11 mouse cellular contexts compared by ENCODE assay signal in the genomic region with DNA sequence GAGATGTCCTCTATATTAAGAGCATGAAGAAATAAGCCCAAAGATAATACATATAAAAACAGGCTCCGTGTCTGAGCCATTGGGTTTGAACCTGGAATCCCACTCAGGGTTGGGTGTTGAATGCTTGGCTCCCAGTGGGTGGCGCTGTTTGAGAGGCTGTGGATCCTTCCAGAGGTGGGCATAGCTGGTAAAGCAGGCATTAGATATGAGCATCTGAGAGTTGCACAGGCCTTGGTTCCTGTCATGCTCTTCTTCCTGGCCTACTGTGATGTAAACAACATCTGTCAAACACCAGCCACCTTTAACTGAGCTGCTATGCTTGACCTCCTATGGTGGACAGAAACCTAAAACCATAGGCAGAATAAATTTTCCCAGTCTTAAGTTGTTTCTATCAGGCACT. TPM values are rescaled to one million over a fixed set of nuclear protein-coding genes. Genes with fewer than 3 reads are reported as not detected.
DNase-seq lines count a peak whose midpoint lies in the region; ATAC-seq and TF ChIP-seq lines count a peak whose summit lies in the region.
"Had no signal": no experiment of that assay in that cellular context is flagged by ENCODE, and none has a peak within 500 bp of the region (broad histone marks: within the 10 kb centered on the region; RNA-seq: fewer than 3 reads in every experiment).

No protein-coding gene starts in this region.

- DNase-seq in forebrain, embryonic 10.5 days (ENCODE audit: extremely low spot score, low spot score): no peak
- no peak for DNase-seq in lung, embryonic 14.5 days
- DNase-seq in lung, postnatal 36 days: no peak
- DNase-seq in adrenal gland, postnatal 25 days: peak; percentile 32
- DNase-seq in ovary, postnatal 36 days (ENCODE audit: low spot score): no peak
- no peak for DNase-seq in cerebellum, adult 9-10 months

- no peak overlapping the region for H3K27ac ChIP-seq in forebrain, embryonic 12.5 days
- H3K27ac ChIP-seq in forebrain, embryonic 10.5 days: no peak overlapping the region
- no peak overlapping the region for H3K27ac ChIP-seq in lung, embryonic 14.5 days (ENCODE audit: low read depth)
- H3K27ac ChIP-seq in neural tube, embryonic 12.5 days: no peak overlapping the region
- H3K27ac ChIP-seq: embryonic facial prominence, embryonic 12.5 days had no signal

- peak; percentile 43 for TF ChIP-seq CTCF in lung, embryonic 14.5 days (IDR thresholded peaks at IDR 0.05; ENCODE audit: low read depth)

- peaks cover 10% of the 10 kb centered on the region; the same call in 1 of the 2 replicates for H3K27me3 ChIP-seq in forebrain, embryonic 12.5 days
- H3K27me3 ChIP-seq in forebrain, embryonic 10.5 days (ENCODE audit: poor library complexity, severe bottlenecking): peaks cover 50% of the 10 kb centered on the region
- H3K27me3 ChIP-seq in lung, embryonic 14.5 days (ENCODE audit: insufficient read depth, low read length): no peaks in the 10 kb centered on the region
- no peaks in the 10 kb centered on the region; the same call in 1 of the 2 replicates for H3K27me3 ChIP-seq in neural tube, embryonic 12.5 days (replicated peaks)
- H3K27me3 ChIP-seq: embryonic facial prominence, embryonic 12.5 days had no signal

- no peak for ATAC-seq in forebrain, embryonic 12.5 days (ENCODE audit: low FRiP score)
- ATAC-seq in lung, embryonic 14.5 days (ENCODE audit: insufficient read depth): no peak
- peak; percentile 41; the same call in 1 of the 2 replicates for ATAC-seq in neural tube, embryonic 12.5 days (ENCODE audit: low FRiP score, low read depth)
- ATAC-seq: inflammation-experienced regulatory T-cells, adult 6 months had no signal

- 43% methylated on average over 2 of the region's 2 CpGs for WGBS in forebrain, embryonic 12.5 days
- 40% methylated on average over 2 of the region's 2 CpGs for WGBS in forebrain, embryonic 10.5 days
- WGBS in lung, embryonic 14.5 days: 43% methylated on average over 2 of the region's 2 CpGs
- WGBS in neural tube, embryonic 12.5 days: 40% methylated on average over 2 of the region's 2 CpGs

- H3K9ac ChIP-seq in forebrain, embryonic 12.5 days: no peak overlapping the region
- H3K9ac ChIP-seq in lung, embryonic 14.5 days: no peak overlapping the region
- H3K9ac ChIP-seq in neural tube, embryonic 12.5 days: no peak overlapping the region
- H3K9ac ChIP-seq: embryonic facial prominence, embryonic 12.5 days had no signal

- no peak overlapping the region for H3K4me3 ChIP-seq in forebrain, embryonic 12.5 days (replicated peaks)
- no peak overlapping the region for H3K4me3 ChIP-seq in forebrain, embryonic 10.5 days
- no peak overlapping the region for H3K4me3 ChIP-seq in lung, embryonic 14.5 days (ENCODE audit: low read depth, low read length)
- H3K4me3 ChIP-seq in neural tube, embryonic 12.5 days: no peak overlapping the region
- H3K4me3 ChIP-seq: embryonic facial prominence, embryonic 12.5 days had no signal

- peaks cover 24% of the 10 kb centered on the region for H3K4me1 ChIP-seq in forebrain, embryonic 12.5 days
- H3K4me1 ChIP-seq in forebrain, embryonic 10.5 days: peaks cover 31% of the 10 kb centered on the region
- H3K4me1 ChIP-seq in lung, embryonic 14.5 days (ENCODE audit: insufficient read depth): no peaks in the 10 kb centered on the region
- peaks cover 4% of the 10 kb centered on the region; the same call in 1 of the 2 replicates for H3K4me1 ChIP-seq in neural tube, embryonic 12.5 days
- H3K4me1 ChIP-seq: embryonic facial prominence, embryonic 12.5 days had no signal

- H3K36me3 ChIP-seq in forebrain, embryonic 12.5 days (replicated peaks): no peaks in the 10 kb centered on the region
- H3K36me3 ChIP-seq in forebrain, embryonic 10.5 days (replicated peaks): no peaks in the 10 kb centered on the region
- H3K36me3 ChIP-seq in lung, embryonic 14.5 days (ENCODE audit: insufficient read depth): no peaks in the 10 kb centered on the region
- no peaks in the 10 kb centered on the region for H3K36me3 ChIP-seq in neural tube, embryonic 12.5 days
- H3K36me3 ChIP-seq: embryonic facial prominence, embryonic 12.5 days; G1E had no signal

- no peaks in the 10 kb centered on the region for H3K9me3 ChIP-seq in forebrain, embryonic 12.5 days
- no peaks in the 10 kb centered on the region for H3K9me3 ChIP-seq in forebrain, embryonic 10.5 days
- H3K9me3 ChIP-seq in lung, embryonic 14.5 days (ENCODE audit: low read depth, low read length): no peaks in the 10 kb centered on the region
- no peaks in the 10 kb centered on the region for H3K9me3 ChIP-seq in neural tube, embryonic 12.5 days
- H3K9me3 ChIP-seq: embryonic facial prominence, embryonic 12.5 days had no signal

- H3K4me2 ChIP-seq in forebrain, embryonic 12.5 days: 0 out of 2 replicates have a peak overlapping the region, but pooled peaks have one; percentile 31
- H3K4me2 ChIP-seq in lung, embryonic 14.5 days: no peak overlapping the region
- no peak overlapping the region for H3K4me2 ChIP-seq in neural tube, embryonic 12.5 days (replicated peaks)
- H3K4me2 ChIP-seq: embryonic facial prominence, embryonic 12.5 days had no signal

RNA-seq across cellular contexts. Expression of a gene that starts 38.7 kb away (rescaled TPM):
- 0.86 and 1.7 TPM in 2 replicates for polyA plus RNA-seq in forebrain, embryonic 12.5 days (2016; fragmentation: Nextera tagmentation; extraction: Ambion mirVana)
- 0.36 TPM in 2 replicates for polyA plus RNA-seq in forebrain, embryonic 10.5 days (2016; fragmentation: Nextera tagmentation; extraction: Ambion mirVana)
- polyA plus RNA-seq in lung, embryonic 14.5 days (2014; fragmentation: Nextera tagmentation; extraction: Ambion mirVana): not detected in 2 replicates
- not detected in 2 replicates for total RNA-seq in adrenal gland, postnatal 25 days (2021)
- 1.6 and 2.0 TPM in 2 replicates for polyA plus RNA-seq in neural tube, embryonic 12.5 days (2016; fragmentation: Nextera tagmentation; extraction: Ambion mirVana)
- polyA plus RNA-seq: G1E had no signal
